Mouse (Mus musculus): ENCODE measurements around the gene Fam171a2.

Fam171a2 gene

GRCm38 (mm10) chr11:102449043-102450008 is 1.8 kb upstream of the Fam171a2 start:
- no peak for DNase-seq

GRCm38 (mm10) chr11:102448327-102448726 is 845 bp upstream of the Fam171a2 start:
- no peak for DNase-seq

- DNase-seq: no peak
These were observed 661 bp downstream of the Fam171a2 start for GRCm38 (mm10) chr11:102446581-102447461.

- DNase-seq: no peak
These were observed 1.6 kb downstream of the Fam171a2 start for GRCm38 (mm10) chr11:102445891-102446361.

- DNase-seq: no peak
These were observed 2.1 kb downstream of the Fam171a2 start for GRCm38 (mm10) chr11:102445264-102445890.

DNA sequence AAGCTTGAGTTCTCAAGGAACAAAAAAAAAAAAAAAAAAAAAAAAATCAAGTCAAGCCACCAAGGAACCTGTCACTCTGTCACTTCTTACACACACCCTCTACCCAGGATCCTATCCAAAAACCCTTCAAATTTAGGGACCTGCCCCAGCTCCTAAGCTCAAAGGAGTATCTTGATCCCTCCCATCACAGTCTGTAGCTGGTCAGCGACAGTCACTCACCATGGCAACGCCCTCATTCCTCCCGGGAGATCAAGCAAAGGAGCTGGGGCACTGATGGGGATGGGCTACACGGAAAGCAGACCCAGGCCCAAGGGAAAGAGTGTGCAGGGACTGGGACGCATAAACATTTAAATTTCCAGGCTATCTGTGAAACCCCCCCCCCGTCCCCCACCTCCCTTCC is 2.7 kb downstream of the Fam171a2 start:
- no peak for DNase-seq

DNA sequence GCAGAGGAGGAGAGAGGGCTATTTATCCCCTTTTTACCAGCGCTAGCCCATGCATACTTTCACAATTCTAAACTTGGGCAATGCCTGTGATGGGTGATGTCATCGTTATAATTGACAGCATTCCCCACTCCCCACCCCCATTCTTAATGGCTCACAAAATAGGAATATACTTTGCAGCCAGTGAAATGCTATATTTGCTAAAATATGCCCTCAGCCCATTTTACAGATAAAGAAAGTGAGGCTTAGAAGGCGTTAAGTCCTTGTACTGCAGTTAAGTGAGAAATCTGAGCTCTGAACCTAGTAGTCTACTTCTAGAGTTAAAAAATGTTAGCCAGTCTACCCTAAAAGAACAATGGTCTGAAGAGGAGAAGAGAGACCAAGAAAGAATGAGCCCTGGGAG is 3.2 kb downstream of the Fam171a2 start:
- DNase-seq: no peak

GRCm38 (mm10) chr11:102443740-102444139 is 3.7 kb downstream of the Fam171a2 start:
- no peak for DNase-seq

DNA sequence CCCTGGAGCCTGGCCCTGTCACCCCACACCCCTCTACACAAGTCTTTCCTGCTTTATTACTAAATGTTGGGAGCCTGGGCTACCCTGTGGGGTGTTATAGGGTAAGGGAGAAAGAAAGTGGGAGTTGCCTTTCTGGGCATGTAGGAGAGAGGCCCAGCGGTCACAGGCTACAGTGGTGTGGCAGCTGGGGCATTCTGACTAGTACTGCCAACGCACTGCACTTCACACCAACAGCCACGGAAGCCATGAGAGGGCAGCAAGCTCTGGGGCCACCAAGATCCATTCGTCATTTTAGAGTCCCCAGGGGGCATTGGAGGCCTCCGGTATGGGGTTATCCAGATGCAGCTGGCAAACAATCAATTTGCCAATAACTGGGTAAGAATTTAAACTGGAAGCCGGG is 5.4 kb downstream of the Fam171a2 start:
- no peak for DNase-seq

- no peak for DNase-seq
These were observed 6.0 kb downstream of the Fam171a2 start for GRCm38 (mm10) chr11:102441434-102441833.

GRCm38 (mm10) chr11:102440255-102440654 is 7.2 kb downstream of the Fam171a2 start:
- DNase-seq: no peak

GRCm38 (mm10) chr11:102439093-102440082 is 8.1 kb downstream of the Fam171a2 start:
- DNase-seq: no peak

GRCm38 (mm10) chr11:102438212-102439092 is 9.0 kb downstream of the Fam171a2 start:
- DNase-seq: peak; percentile 41 to 74

DNA sequence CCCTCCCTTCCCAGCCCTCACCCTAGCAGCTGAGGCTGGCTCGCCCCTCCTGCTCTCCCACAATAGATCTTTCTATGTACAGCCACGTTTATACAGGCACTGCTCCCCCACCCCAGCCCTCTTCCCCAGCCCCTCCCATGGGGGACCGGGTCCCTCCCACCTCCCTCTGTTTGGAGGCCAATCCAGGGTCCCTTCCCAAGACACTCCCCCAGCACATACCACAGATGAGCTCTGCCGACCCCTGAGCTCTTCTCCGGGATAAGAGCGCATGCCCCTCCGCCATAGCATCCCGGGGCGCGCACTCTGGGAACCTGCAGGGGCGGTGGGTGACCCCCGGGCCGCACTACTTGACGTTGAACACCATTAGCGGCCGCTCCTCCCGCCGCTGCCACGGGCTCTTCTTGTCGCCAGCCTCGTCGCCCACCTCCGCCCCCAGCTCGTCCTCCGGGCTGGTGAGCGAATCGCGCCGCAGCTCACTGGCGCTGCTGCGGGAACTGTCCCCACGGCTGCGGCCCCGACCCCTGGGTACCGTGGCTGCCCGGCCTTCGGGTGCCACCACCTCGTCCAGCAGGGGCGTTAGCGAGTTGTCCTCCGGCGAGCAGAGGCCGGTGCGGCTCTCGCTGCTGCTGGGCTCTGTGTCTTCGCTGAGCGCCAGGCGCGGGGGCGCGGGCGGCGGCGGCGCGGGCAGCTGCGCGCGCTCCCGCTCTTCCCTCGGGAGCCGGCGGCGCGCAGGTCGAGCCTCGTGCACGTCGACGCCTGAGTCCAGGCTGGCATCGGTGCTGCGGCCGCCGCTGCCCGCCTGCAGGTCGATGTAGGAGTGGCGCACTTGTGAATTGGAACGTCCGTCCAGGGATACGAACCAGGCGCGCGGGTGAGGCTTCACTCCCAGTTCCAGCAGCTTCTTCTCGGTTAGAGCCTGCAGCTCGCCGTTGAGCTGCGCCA is 10.1 kb downstream of the Fam171a2 start:
- DNase-seq: peak in 1 of 2 experiments; percentile 46

- DNase-seq: no peak
These were observed 11.1 kb downstream of the Fam171a2 start for GRCm38 (mm10) chr11:102436471-102436790.

- DNase-seq: no peak
These were observed 11.6 kb downstream of the Fam171a2 start for GRCm38 (mm10) chr11:102435754-102436470.

DNA sequence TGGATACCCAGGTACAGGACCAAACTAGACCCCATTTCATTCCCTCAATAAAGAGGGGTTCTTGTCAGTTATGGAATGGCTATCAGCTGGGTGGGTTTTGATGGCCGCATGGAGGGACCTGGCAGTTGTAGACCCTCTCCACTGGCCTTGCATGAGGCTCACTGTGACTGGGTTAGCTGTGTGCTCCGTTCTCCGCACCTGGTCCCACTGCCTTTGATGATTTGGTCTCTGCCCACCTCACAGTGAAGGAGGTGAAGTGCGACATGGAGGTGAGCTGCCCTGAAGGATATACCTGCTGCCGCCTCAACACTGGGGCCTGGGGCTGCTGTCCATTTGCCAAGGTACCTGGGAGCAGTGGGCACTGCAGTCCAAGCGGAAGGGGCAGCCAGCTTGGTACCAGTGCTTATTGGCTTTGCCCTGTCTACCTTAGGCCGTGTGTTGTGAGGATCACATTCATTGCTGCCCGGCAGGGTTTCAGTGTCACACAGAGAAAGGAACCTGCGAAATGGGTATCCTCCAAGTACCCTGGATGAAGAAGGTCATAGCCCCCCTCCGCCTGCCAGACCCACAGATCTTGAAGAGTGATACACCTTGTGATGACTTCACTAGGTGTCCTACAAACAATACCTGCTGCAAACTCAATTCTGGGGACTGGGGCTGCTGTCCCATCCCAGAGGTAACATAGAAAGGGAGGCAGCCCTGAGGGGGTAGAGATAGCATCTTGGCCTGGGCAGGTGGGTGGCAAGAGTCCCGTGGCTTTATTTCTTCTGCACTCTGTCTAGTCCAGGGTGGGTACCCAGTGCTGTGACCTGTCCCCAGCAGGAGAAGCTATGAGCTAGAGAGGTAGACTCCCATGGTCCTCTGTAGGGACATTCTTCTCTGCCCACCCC is 12.4 kb downstream of the Fam171a2 start:
- DNase-seq: no peak

DNA sequence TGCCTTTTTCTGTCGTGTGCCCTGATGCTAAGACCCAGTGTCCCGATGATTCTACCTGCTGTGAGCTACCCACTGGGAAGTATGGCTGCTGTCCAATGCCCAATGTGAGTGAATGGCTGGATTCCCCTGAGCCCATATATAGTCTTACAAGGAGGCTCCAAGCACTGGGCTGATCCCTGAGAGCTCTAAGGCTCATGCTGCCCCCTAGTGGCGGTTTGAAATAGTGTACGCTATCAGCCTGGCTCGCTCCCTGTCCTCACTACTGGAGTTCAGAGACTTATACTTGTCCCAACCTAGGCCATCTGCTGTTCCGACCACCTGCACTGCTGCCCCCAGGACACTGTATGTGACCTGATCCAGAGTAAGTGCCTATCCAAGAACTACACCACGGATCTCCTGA is 13.1 kb downstream of the Fam171a2 start:
- DNase-seq: peak; percentile 62 to 85
